Mouse (Mus musculus): ENCODE results near the gene Zfp541.

- no peak for TF ChIP-seq SIN3A (IDR thresholded peaks at IDR 0.05; ENCODE audit: low read length)
- TF ChIP-seq USF1 (IDR thresholded peaks at IDR 0.05; ENCODE audit: low read depth, low read length) = no peak
- no peak for TF ChIP-seq EP300 (IDR thresholded peaks at IDR 0.05; ENCODE audit: low read depth in 1 of 2, low read length in 2 of 2)
- TF ChIP-seq CTCF (IDR thresholded peaks at IDR 0.05 in 2 of 3, conservative IDR thresholded peaks at IDR 0.05 in 1 of 3; ENCODE audit: control insufficient read depth in 1 of 3, insufficient read depth in 1 of 3, low read depth in 2 of 3, low read length in 3 of 3, poor library complexity in 1 of 3, severe bottlenecking in 1 of 3) = no peak
- no peak for TF ChIP-seq POLR2AphosphoS2 (IDR thresholded peaks at IDR 0.05; ENCODE audit: low read length)
- no peak for TF ChIP-seq MAX (IDR thresholded peaks at IDR 0.05; ENCODE audit: low read length)
- TF ChIP-seq GATA1 (IDR thresholded peaks at IDR 0.05; ENCODE audit: low read depth, low read length) = no peak
- no peak for TF ChIP-seq CHD2 (IDR thresholded peaks at IDR 0.05; ENCODE audit: low read length)
- no peak for TF ChIP-seq MYC (IDR thresholded peaks at IDR 0.05; ENCODE audit: low read depth, low read length)
- no peak for TF ChIP-seq RCOR1 (IDR thresholded peaks at IDR 0.05; ENCODE audit: low read depth, low read length)
- TF ChIP-seq ETS1 (IDR thresholded peaks at IDR 0.05; ENCODE audit: low read depth, low read length) = no peak
- no peak for TF ChIP-seq POLR2A (IDR thresholded peaks at IDR 0.05; ENCODE audit: control insufficient read depth in 1 of 2, insufficient read depth in 1 of 2, low read depth in 1 of 2, low read length in 2 of 2, poor library complexity in 1 of 2)
- TF ChIP-seq NRF1 (IDR thresholded peaks at IDR 0.05; ENCODE audit: insufficient read depth, low read depth, low read length, poor library complexity, severe bottlenecking) = no peak
- no peak for TF ChIP-seq RAD21 (IDR thresholded peaks at IDR 0.05; ENCODE audit: low read depth, low read length)
Observed at GRCm38 (mm10) chr7:16045538-16045937, 16.1 kb upstream of the Zfp541 start.
